Mouse (Mus musculus): ENCODE results near the gene Setd5.

Setd5 gene

GRCm38 (mm10) chr6:113184866-113185525 lies 107.8 kb downstream of the Setd5 start:
- DNase-seq (ENCODE audit: low spot score in 2 of 2), result no peak

DNA sequence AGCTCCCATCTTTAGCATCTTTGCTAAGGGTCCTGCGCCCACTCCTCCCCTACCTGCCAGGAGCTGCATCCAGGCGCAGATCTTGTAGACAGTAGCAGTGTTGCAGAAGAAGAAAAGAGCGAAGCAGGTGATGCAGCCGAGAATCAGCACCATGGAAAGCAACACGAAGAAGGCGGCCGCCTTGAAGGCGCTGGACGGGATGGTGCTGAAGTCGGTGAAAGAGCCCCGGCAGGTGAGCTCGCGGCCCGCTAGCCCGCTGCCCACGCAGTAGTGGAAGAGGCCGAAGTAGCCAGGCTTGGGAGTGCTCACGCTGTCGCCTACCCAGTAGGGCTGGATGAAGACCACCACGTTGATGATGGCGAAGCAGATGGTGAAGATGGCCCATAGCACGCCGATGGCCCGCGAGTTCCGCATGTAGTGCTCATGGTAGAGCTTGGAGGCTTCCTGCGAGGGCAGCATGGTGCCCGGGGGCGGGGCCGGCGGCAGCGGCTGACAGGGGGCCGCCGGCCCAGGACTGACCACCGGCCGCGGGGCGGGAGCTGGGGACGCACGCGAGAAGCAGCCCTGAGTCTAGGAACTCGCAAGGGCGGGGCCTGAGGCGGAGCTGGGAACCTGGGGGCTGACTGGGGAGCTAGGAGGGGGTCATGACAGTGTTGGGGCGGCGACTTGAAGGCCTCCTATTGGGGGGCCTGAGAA lies 116.7 kb downstream of the Setd5 start:
- peak in 1 of 2 experiments; percentile 51 for DNase-seq (ENCODE audit: low spot score in 2 of 2)

- DNase-seq (ENCODE audit: low spot score in 2 of 2), result no peak
Observed at GRCm38 (mm10) chr6:113194517-113194840, 117.3 kb downstream of the Setd5 start.

DNA sequence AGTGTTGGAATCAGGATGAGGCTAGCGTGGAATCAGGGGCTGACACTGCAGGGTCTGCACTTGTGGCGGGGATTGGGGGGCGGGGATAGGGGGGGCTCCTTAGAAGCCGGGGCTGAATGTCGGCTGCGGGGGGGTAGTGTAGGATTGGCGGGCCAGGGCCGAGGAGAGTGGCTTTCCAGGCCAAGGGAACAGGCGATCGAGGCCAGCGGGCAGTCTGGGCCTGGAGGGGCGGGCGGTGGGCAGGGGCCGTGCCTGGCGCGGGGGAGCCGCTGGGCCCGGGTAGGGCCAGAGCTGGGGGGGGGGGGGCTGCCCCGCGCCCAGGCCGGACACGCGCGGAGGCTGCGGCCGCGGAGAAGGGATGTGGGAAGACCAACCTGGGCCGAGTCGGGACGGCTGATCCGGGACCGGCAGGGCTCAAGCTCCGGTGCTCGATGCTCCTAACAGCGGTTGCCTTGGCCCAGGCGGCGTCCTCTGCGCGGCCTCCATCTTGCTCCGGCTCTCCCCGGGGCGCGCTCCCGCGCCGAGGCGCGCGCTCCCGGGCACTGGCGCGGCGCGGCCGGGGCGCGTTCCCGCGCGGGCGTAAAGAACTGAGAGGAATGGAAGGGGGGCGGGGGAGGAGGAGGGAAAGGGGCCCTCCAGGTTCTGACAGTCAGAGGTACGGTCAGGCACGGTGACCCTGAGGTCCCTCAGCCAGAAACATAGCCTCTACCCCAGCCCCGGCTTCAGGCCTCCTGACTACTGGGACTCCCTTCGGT lies 117.9 kb downstream of the Setd5 start, which contains the start of gene Lhfpl4:
Gene Lhfpl4, minus strand, starts transcription at position 544 of the 755 bp plus-strand sequence.
- DNase-seq (ENCODE audit: low spot score in 2 of 2), result no peak

DNA sequence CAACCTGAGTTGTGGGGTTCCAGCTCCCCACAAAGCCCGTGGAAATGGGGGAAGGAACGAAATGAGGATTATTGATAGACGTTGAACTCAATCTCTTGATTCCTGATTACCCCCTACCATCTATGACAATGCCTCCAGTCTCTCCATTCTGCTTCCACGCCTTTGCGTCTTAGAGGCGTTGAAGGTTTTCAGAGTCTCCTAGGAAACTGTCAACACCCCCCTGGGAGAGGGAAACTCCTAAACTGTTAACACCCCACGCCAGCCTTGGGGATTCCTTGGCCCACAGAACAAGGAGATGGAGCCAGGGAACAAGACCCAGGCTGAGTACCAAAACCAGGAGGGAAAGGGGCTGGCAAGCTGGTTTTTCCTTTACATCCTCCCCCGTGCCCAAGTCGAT lies 118.4 kb downstream of the Setd5 start:
- no peak for DNase-seq (ENCODE audit: low spot score in 2 of 2)

Data from spleen, postnatal 10 days (tissue).